Mouse (Mus musculus) lung, postnatal 14 days (tissue): Measurements from ENCODE around the gene Uevld.
A peak's percentile ranks its signal among the peaks of the same experiment; 100 is the strongest.
"Not testable (repeated sequence)": the region's sequence is repeated elsewhere in the genome, so short reads cannot be mapped to it uniquely, and the experiment has no call there.

Experiments used
- DNase-seq: peaks from one replicate; pipeline ENCODE4 v3.0.0; 2021

Gene Uevld

DNA sequence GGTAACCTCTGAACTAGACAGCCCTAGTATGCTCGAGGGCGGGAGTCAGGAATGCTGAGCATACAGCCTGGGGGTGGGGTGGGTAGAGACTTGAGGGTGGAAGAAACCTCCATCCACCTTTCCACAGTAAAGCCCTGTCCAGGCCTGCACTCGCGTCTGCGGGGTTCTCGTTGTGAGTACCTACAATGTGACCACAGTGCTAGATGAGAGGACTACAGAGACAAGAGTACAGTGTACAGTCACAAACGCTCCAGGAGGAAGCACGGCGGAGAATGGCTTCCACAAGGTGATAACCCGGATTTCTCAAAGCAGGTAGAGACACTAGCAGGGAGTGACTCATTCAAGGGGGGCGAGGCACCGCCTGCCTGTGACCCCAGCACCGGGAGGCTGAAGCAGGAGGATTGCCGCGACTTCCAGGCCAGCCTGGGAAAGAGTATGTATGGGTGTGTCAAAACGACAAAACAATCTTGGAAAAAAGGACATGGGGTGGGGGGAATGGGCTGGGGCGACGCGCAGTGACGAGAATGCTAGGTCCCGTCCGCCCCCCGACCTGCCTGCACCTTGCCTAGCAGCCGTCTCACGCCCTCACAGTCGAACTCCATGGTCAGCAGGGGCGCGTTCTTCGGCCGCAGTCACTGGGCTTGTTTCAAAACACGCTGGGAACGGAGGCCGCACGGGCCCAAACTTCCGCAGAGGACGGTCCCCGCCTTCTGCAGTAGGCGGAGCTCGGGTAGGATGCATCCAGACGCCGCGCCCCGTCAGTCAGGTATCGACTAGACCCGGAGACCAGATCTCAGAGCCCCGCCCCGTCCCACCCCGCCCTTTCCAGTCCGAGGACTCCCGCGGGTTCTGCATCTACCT lies at the start of gene Uevld:
Uevld (minus strand) TSS at position 697 of the 861 bp plus-strand sequence.
- DNase-seq = peak; percentile 95

DNA sequence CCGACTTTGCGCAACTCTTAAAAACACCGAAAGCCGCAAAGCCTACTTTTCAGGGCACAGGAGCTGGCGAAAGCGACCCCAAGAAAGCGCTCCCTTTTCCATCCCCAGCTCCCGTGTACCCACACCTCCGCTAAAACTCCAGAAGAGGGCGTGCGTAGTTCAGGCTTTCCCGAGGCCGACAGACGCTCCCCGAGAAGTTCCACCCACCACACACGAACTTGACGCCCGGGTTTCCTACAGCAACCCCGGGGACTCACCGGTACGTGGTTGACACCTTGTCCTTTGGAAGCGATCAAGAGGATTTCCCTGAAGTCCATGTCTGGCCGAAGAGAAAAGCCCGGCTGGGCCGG lies 49.5 kb upstream of the Uevld start:
- no peak for DNase-seq

DNA sequence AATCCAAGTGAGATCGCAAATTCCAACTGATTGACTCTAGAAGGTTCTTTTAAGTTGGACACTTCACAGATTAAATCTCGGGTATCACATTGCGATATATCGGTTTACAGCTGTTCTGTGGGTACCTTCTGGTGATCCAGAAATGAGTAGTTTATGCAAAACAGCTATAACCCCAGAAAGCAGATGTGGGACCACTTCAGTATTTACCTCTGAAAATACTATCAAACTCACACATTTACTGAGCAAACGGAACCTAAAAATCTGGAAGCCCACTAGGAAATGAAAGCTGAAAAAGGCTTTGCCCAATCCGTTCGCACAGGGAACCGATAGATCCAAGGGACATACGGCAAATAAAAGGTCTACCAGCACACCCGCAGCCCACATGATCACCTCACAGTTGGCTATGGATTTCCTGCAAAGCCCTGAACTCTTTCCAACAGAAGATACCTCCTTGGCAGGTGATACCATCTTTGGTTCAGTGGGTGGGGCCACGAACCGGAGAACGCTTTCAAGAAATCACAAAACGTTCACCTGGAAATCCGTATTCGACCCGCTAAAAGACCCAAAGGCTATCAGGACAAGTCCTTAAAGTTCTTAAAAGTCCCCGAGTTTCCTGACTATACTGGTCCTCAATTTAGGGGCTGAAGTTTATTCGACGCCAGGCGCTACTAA lies 48.9 kb upstream of the Uevld start:
- DNase-seq = no peak

DNA sequence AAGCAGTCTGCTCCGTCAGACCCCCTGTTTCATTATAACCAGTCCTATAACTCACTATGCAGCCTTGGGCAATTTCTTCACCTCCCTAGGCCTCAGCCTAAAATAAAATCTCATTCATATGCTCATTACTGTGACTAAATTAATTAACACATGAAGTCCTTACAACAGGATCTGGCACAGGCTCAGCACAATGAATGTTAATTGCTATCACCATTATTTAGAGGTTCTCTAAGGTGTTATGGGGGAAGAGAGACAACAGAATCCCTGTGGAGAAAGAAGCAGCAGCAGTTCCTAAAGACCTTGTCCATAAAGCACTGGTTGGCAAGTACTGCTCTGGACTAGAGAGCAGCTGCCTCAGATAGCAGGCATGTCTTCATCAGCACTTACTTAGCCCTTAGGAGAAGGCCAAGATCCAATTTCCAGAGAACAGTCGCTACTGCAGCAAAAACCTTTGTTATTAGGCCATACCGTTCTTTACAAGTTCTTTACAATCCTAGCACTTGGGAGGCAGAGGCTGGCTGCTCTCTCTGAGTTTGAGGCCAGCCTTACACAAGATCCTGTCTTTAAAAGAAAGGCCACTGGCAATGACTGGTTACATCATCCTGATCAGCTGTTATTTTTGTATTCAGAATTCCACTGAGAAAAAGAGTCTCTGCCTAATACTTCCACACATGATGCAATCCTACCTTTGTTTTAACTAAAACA lies 45.2 kb upstream of the Uevld start:
- DNase-seq = no peak

DNA sequence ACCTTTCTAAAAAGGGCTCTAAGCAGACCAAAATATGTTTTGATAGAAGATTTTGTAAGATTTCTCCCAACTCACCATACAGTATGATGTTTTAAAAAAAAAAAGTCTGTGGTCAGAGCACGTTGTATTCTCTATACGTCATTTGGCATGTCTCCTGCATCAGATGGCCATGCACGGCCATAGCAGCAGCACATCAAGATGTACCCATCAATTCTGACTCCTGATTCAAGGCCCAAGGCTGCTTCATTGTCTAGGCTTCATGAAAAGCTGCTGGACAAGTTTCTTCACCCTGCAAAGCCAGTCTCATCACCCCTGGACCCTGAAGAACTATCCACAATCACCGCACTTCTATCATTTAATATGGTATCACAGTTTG lies 43.6 kb upstream of the Uevld start:
- no peak for DNase-seq

DNA sequence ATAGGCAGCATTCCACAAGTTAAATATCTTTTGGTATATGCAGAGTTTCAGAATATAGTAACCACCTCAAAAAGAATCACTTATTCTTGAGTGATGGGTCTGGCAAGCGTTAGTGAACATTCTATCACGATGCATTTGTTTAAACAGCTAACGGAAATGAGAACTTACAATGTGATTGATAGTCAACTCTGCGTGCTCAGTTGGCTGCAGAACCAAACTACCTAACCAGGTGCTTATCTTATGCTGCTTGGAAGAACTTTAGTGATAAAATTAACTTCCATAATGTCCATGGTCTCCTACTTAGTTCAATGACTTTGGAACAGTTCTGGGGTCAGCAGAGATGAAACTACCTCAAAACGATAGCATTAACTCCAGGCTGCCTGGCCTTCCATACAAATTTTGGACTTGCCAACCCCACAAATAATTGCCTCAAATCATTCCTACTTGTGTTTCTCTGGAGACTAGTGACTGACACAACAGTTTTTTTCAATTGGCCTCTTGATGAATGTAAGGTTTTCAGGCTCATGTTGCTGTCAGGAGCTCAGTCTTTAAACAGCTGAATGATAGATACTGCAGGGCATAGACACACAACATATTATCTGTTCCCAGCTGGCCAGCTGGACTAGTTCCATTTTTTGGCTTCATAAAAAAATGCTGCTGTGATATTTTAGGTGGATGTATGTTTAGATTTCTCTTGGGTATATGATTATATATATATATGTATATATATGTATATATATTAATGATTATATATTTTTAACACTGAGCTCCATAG lies 43.0 kb upstream of the Uevld start:
- no peak for DNase-seq

DNA sequence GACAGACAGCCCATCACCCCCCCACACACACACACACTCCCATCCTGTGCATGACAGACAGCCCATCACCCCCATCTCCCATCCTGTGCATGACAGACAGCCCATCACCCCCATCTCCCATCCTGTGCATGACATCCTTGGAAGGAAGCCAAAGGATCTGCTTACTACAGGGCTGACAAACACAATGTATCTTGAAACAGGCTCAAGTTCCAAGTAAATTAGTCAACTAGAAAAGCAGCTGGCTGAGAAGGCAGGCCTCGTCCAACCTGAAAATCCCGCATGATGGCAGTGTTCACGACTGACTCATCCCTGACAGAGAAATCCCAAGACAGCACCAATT lies 42.3 kb upstream of the Uevld start:
- DNase-seq = peak; percentile 36

DNA sequence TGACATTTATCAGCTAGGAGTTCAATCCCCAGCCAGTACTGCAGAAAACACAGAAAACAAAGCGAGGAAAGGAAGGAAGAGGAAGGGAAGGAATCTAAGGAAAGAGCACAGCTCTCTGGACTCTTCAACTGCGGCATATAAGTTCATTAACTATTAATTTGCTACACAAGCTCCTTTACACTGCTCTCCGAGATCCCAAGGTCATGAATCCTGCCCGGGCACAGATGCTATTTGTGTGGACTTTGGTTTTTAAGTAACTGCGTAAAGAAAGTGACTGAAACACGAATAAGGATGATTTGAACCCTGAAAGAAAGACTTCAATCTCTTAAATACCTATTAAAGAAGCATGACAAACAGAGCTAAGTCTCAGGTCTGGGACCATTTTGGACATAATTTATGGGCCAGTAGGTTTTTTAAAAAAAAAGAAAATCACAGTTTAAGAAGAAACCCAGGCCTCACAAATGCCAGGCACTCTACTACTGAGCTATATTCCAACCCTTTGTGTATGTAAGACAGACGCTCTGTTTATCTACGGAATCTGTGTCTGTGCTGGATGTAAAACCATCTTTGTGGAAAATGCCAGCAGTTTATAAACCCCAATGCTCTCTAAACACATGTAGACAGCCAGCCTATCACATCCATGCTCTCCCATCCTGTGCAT lies 41.8 kb upstream of the Uevld start:
- no peak for DNase-seq

DNA sequence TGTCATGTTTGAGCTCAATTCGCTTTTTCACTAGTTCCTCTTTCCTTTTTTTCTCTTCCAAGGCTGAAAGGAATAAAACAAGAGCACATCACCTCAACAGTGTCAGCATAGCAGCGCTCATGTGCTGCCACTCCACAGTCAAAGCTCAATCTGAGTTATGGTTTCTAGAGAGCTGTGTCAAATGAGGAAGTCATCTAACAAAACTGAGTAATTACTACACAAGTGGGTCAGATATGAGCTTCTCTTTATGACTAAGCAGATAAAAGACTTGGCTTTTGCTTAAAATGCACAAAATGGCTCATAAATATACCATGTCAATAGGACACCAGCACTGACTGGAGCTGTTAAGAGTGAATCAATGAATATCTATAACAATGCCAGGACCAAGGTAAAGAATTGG lies 40.6 kb upstream of the Uevld start:
- no peak for DNase-seq

DNA sequence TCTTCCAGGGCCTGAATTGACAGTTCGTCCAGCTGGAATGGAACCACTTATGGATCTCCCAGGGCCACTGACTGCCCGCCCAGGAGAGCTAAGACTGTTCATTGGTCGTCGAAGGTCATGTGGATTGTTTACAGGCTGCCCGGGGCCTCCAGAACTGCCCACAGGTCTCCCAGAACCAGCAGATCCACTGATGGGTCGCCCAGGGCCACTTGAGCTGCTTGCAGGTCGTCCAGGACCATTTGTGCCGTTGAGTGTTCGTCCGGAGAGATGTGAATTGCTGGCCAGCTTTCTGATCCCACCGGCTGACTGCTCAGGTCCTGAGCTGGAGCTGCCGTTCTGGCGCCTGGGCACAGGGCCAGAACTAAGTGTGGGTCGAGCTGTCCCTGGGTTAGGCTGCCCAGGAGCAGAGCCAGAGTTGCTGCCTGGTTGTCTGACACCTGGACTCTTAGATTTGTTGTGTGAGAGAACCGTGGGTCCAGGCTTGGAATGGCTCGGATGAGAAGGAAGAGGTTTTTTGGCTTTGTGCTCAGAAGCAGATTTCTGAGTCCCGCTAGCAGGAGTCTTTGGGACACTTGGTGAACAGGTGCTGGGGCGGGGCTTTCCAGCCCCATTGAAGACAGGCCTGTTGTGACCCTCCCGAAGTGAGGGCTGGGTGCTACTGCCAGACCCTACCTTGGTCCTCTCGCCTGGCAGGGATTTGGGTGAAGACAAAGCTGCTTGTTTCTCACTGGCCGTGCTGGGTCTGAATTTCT lies 39.5 kb upstream of the Uevld start:
- no peak for DNase-seq

DNA sequence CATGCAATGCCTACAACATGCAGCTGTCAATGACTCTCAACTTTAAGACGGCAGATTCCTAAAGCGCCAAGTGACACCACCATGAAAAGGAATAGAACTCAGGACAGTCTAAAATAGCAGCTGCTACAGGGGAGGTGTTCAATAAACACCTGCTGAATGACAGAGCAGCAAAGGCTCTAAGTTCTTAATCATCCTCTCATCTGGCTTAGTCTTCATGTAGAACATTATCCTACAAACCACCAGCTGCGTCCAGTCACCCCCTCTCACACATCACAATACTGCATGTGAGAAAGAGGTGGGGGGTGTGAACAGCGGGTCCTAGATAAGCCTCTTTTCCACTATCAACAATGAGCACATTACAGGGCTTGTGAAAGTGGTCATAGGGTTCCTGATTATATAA lies 38.7 kb upstream of the Uevld start:
- no peak for DNase-seq

DNA sequence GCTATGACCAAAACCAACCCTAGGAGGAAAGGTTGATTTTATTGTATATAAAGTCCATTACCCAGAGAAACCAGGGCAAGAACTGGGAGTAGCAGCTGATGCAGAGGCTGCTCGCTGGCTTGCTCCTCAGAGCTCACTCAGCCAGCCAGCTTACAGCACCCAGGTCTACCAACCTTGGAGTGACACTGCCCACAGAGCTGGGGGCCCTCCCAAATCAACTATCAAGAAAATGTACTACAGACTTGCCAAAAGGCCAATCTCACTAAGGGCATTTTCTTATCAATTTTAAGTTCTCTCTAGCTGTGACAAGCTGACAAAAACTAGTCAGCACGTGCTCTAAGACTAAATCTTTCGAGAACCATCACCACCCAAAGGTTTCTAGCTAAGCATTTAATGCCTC lies 37.2 kb upstream of the Uevld start:
- DNase-seq = no peak

DNA sequence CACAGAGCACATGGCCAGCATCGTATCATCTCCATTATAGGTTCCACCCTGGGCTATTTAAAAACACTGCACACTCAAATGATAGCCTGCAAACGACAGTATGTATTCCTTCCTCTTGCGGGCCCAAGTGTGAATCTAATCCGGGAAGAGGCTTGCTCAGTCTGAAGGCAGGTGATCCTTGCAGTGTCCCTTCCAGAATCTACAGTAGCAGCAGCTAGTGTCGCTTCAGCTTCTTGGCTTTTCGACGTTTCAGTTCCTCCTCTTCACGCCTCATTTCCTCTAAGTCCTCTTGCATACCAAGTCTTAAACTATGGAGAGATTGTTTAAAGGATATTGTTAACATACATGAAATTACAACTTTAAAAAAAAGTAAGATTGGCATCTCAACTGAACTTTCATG lies 34.8 kb upstream of the Uevld start:
- no peak for DNase-seq

DNA sequence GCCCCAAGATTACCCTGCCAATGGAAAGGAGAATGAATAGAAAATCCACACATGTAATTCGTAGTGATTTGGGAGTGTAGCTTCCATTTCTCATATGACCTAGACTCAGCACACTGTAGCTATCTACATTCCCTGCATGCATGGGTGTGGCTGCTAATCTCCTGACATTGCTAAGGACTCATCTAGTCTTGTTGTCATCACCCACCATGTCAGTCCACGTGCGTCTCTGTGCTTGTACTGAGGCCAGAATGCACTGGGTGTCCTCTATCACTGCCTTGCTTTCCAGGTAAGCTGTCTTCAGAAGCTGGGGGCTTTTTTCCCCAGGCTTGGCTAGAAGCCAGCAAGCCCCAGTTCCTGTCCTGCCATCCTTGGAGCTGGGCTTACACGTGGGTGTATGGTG lies 31.1 kb upstream of the Uevld start:
- DNase-seq = not testable (repeated sequence)

DNA sequence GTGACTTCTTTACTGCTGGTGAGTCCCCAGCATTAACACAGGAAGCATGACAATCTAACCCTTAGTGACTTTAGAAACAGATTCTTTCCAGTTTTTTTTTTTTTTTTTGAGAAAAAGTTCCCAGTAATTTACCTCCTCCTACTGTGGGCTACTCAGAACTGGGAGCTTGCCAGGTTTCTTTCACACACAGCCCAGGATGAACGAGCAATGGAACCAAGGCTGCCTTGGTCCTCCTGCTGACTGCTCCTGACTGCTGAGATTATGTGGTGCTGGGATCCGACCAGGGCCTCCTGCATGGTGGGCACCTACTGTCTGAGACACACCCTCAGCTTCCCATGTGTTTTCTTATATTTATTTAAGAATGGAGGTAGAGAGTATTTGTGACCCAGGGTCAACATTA lies 28.7 kb upstream of the Uevld start:
- no peak for DNase-seq

DNA sequence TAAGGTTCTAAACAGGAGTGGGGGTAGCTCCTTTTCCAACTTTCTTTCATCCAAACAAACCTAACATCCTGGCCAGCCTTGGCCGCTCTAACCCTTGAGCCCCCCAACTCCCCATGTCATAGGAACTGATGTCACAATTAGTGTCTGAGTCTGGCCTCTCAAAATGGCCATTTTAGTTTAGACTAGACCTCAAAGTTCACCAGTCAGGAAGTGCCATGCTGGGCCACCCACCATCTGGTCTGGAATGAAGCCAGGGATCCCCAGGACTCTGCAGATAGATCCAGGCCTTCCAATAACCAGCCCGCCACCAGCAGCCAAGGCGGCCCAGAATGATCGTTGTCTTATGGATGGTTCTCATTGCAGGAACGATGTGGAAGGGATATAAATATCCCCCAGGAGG lies 28.3 kb upstream of the Uevld start:
- DNase-seq = peak; percentile 27

DNA sequence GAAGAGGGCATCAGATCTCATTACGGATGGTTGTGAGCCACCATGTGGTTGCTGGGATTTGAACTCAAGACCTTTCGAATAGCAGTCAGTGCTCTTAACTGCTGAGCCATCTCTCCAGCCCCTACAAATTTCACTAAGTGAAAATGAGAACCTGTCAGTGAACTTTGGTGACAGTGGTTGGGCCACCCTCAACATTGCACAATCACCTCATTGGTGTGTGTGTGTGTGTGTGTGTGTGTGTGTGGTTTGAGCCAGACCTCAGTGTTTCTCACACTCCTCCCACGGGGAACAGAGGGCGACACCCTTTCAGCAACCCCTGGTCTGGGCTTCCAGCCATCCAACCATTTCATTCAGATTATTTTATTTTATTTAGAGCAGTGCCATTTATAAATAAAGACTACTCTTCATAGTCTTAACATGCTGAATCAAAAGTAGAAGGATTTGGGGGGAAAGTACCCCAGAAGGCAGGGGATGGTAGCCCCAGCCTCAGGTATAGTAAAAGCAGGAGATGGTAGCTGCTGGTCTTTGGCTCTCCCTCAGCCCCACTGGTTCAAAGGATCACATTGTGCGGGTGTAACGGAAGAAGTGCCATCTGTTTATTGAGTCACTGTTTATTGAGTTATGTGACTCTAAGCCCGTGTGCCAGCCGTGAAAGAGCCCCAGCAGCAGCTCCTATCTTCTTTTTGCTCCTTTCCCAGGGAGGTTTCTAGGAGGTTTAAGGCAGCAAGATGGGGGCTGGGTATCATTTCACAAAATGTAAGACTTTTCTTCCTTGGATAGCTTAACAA lies 27.6 kb upstream of the Uevld start:
- peak; percentile 63 for DNase-seq

DNA sequence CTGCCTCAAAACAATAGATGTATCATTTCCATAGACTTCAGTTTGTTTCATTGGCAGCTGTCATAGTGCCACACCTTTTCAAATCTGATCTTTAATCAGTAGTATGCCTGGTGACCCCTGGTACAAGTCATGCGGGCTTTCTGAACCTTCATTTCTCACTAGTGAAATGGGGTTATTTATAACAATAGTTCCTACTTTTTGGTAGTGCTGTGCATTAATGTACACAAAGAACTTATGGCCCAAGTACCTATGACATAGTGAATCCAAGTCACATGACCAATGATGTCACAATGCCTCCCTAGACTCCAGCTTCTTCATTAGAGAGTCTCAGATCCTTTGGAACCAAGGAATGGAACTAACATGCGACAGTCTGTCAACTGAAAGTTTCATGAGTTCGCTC lies 25.0 kb upstream of the Uevld start, which contains the start of gene Gm9999:
Gm9999 (plus strand) TSS at position 301 of the 400 bp plus-strand sequence.
- no peak for DNase-seq

DNA sequence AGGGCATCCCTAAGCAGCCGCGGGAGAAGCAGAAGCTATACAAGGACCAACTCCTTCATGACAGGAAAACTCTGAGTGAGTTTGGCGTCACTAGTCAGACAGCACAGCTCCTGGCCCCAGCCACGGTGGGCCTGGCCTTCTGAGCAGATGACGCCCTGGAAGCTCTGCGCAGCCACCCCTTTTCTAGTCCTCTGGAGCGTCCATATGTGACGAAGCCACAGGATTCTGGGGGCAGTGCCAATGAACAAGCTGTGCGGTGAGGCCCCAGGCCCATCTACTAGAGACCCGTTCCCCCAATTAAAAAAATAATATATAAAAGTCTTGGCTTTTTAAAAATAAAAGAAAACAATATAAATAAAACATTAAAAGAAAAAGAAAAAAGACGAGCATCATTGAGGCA lies 17.1 kb upstream of the Uevld start:
- no peak for DNase-seq

DNA sequence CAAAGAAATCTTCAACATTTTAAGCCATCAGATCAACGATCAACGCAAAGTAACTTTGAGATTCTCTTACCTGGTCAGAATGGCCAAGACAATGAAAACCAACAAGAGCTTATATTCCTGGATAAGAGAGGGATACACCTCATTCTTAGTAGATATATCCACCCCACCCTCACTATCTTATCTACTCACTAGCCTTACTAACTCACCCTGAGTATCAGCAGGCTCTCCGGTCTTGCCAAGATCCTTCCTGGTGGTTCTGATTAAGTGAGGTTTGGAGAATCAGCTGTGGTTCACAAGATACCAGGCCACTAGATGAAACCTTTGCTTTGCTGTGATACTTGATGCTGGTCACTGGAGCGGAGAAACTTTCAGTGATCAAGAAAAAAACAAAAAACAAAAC lies 16.3 kb upstream of the Uevld start:
- no peak for DNase-seq

DNA sequence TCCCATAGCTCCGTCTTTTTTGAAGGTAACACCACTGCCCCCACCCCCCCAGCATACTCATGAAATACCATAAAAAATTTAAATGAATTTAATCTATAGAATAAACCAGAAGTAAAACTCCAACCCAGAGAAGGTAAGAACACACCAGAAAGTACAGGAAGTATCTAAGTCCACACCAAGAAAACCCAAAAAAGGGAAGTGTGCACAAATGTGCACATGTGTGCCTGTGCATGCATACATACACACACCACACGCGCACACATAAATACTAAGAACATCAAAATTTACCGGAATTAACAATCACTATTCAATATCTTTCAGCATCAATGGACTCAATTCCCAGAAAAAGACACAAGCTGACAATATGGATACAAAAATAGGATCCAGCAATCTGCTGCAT lies 11.6 kb upstream of the Uevld start:
- DNase-seq = no peak
